Mouse (Mus musculus): Measurements from ENCODE around the gene Sptb. TPM values are rescaled to one million over a fixed set of nuclear protein-coding genes. Genes with fewer than 3 reads are reported as not detected.

Sptb gene
- polyA plus RNA-seq, 1 experiment = 101 TPM

- Histone ChIP-seq H3K4me1 (ENCODE audit: control insufficient read depth, insufficient read depth, low read length) (peaks cover 13% of the 10 kb centered on the region), H3K27ac (ENCODE audit: insufficient read depth, low read length) (no peak overlapping the region; the same call in 1 of the 2 replicates), H3K27me3 (ENCODE audit: control insufficient read depth, insufficient read depth, low read length) (no peaks in the 10 kb centered on the region), H3K4me3 (replicated peaks; ENCODE audit: insufficient read depth, low read depth, low read length) (no peak overlapping the region)
- TF ChIP-seq CTCF (IDR thresholded peaks at IDR 0.05; ENCODE audit: borderline replicate concordance, insufficient read depth, low read depth, low read length) (no peak), POLR2A (IDR thresholded peaks at IDR 0.05; ENCODE audit: borderline replicate concordance, insufficient read depth, low read length) (no peak)
- no peak for DNase-seq
- 63% methylated on average over 13 of the region's 13 CpGs for WGBS
Observed at GRCm38 (mm10) chr12:76547409-76548081, 162.8 kb downstream of the Sptb start.

GRCm38 (mm10) chr12:76546383-76547276, 163.7 kb downstream of the Sptb start:
- TF ChIP-seq POLR2A (IDR thresholded peaks at IDR 0.05; ENCODE audit: borderline replicate concordance, insufficient read depth, low read length) = no peak
- peak; percentile 53 to 59 for DNase-seq
- 21% methylated on average over 28 of the region's 28 CpGs for WGBS
- H3K27ac ChIP-seq (ENCODE audit: insufficient read depth, low read length) = peak overlapping the region; percentile 13; the same call in 1 of the 2 replicates
- no peaks in the 10 kb centered on the region for H3K27me3 ChIP-seq (ENCODE audit: control insufficient read depth, insufficient read depth, low read length)
- peak overlapping the region; percentile 16 for H3K4me3 ChIP-seq (replicated peaks; ENCODE audit: insufficient read depth, low read depth, low read length)
- H3K4me1 ChIP-seq (ENCODE audit: control insufficient read depth, insufficient read depth, low read length) = peaks cover 13% of the 10 kb centered on the region

- H3K27ac ChIP-seq (ENCODE audit: insufficient read depth, low read length) = no peak overlapping the region
- H3K4me3 ChIP-seq (replicated peaks; ENCODE audit: insufficient read depth, low read depth, low read length) = no peak overlapping the region
- no peaks in the 10 kb centered on the region for H3K27me3 ChIP-seq (ENCODE audit: control insufficient read depth, insufficient read depth, low read length)
- H3K4me1 ChIP-seq (ENCODE audit: control insufficient read depth, insufficient read depth, low read length) = peaks cover 13% of the 10 kb centered on the region
- no peak for DNase-seq
- TF ChIP-seq CTCF (IDR thresholded peaks at IDR 0.05; ENCODE audit: borderline replicate concordance, insufficient read depth, low read depth, low read length) (no peak), POLR2A (IDR thresholded peaks at IDR 0.05; ENCODE audit: borderline replicate concordance, insufficient read depth, low read length) (no peak)
- WGBS = 85% methylated on average over 15 of the region's 15 CpGs
Observed at GRCm38 (mm10) chr12:76545786-76546370, 164.5 kb downstream of the Sptb start.

GRCm38 (mm10) chr12:76541879-76542278, 168.5 kb downstream of the Sptb start:
- TF ChIP-seq CTCF (IDR thresholded peaks at IDR 0.05; ENCODE audit: borderline replicate concordance, insufficient read depth, low read depth, low read length) (no peak), POLR2A (IDR thresholded peaks at IDR 0.05; ENCODE audit: borderline replicate concordance, insufficient read depth, low read length) (no peak)
- WGBS = 59% methylated on average over 6 of the region's 6 CpGs
- H3K27me3 ChIP-seq (ENCODE audit: control insufficient read depth, insufficient read depth, low read length) = no peaks in the 10 kb centered on the region
- no peak overlapping the region for H3K4me3 ChIP-seq (replicated peaks; ENCODE audit: insufficient read depth, low read depth, low read length)
- H3K4me1 ChIP-seq (ENCODE audit: control insufficient read depth, insufficient read depth, low read length) = peaks cover 6% of the 10 kb centered on the region
- no peak overlapping the region for H3K27ac ChIP-seq (ENCODE audit: insufficient read depth, low read length)
- DNase-seq = no peak

- Histone ChIP-seq H3K4me1 (ENCODE audit: control insufficient read depth, insufficient read depth, low read length) (peaks cover 3% of the 10 kb centered on the region), H3K4me3 (replicated peaks; ENCODE audit: insufficient read depth, low read depth, low read length) (no peak overlapping the region), H3K27me3 (ENCODE audit: control insufficient read depth, insufficient read depth, low read length) (no peaks in the 10 kb centered on the region), H3K27ac (ENCODE audit: insufficient read depth, low read length) (no peak overlapping the region)
- no peak for TF ChIP-seq POLR2A (IDR thresholded peaks at IDR 0.05; ENCODE audit: borderline replicate concordance, insufficient read depth, low read length)
- no peak for TF ChIP-seq CTCF (IDR thresholded peaks at IDR 0.05; ENCODE audit: borderline replicate concordance, insufficient read depth, low read depth, low read length)
- no peak for DNase-seq
- WGBS = 25% methylated on average over 8 of the region's 8 CpGs
Observed at GRCm38 (mm10) chr12:76541475-76541874, 168.9 kb downstream of the Sptb start.

GRCm38 (mm10) chr12:76540701-76541221, 169.6 kb downstream of the Sptb start:
- no peak for DNase-seq
- no peak for TF ChIP-seq POLR2A (IDR thresholded peaks at IDR 0.05; ENCODE audit: borderline replicate concordance, insufficient read depth, low read length)
- TF ChIP-seq CTCF (IDR thresholded peaks at IDR 0.05; ENCODE audit: borderline replicate concordance, insufficient read depth, low read depth, low read length) = no peak
- H3K27ac ChIP-seq (ENCODE audit: insufficient read depth, low read length) = no peak overlapping the region

GRCm38 (mm10) chr12:76540169-76540568, 170.2 kb downstream of the Sptb start:
- Histone ChIP-seq H3K4me3 (replicated peaks; ENCODE audit: insufficient read depth, low read depth, low read length) (no peak overlapping the region), H3K4me1 (ENCODE audit: control insufficient read depth, insufficient read depth, low read length) (0 out of 2 replicates have a peak, but pooled peaks cover 3% of the 10 kb centered on the region), H3K27me3 (ENCODE audit: control insufficient read depth, insufficient read depth, low read length) (no peaks in the 10 kb centered on the region), H3K27ac (ENCODE audit: insufficient read depth, low read length) (no peak overlapping the region)
- 83% methylated on average over 3 of the region's 3 CpGs for WGBS
- no peak for DNase-seq
- no peak for TF ChIP-seq POLR2A (IDR thresholded peaks at IDR 0.05; ENCODE audit: borderline replicate concordance, insufficient read depth, low read length)
- TF ChIP-seq CTCF (IDR thresholded peaks at IDR 0.05; ENCODE audit: borderline replicate concordance, insufficient read depth, low read depth, low read length) = no peak

More at GRCm38 (mm10) chr12:76540701-76541221, 169.6 kb downstream of the Sptb start:
- Histone ChIP-seq H3K27me3 (ENCODE audit: control insufficient read depth, insufficient read depth, low read length) (no peaks in the 10 kb centered on the region), H3K4me3 (replicated peaks; ENCODE audit: insufficient read depth, low read depth, low read length) (no peak overlapping the region), H3K4me1 (ENCODE audit: control insufficient read depth, insufficient read depth, low read length) (no peaks in the 10 kb centered on the region)
- WGBS = 64% methylated on average over 10 of the region's 10 CpGs

Data from cerebellum, adult 2 months (tissue).